Mouse (Mus musculus) small intestine, adult 2 months (tissue): Measurements from ENCODE around the gene Btnl4. TPM values are rescaled to one million over a fixed set of nuclear protein-coding genes. Genes with fewer than 3 reads are reported as not detected.
"Not testable (repeated sequence)": the region's sequence is repeated elsewhere in the genome, so short reads cannot be mapped to it uniquely, and the experiment has no call there.

Experiments used
- H3K27ac ChIP-seq: fragments of 200-500 bp; 2 replicates; pipeline ENCODE4 v1.5.1; 2012; ENCODE audit warnings: low read depth, low read length, control low read depth, inconsistent platforms; ENCODE audit not compliant: insufficient read depth
- H3K27me3 ChIP-seq: fragments of 200-500 bp; 2 replicates; pipeline ENCODE4 v1.6.1; 2012; ENCODE audit warnings: mild to moderate bottlenecking, moderate library complexity, low read length, inconsistent platforms; ENCODE audit not compliant: control insufficient read depth, insufficient read depth
- H3K36me3 ChIP-seq: fragments of 200-500 bp; 2 replicates; pipeline ENCODE4 v1.6.1; 2012; ENCODE audit warnings: mild to moderate bottlenecking, low read length, control low read depth, inconsistent platforms; ENCODE audit not compliant: control insufficient read depth, insufficient read depth
- H3K4me1 ChIP-seq: fragments of 200-500 bp; 2 replicates; pipeline ENCODE4 v1.6.1; 2012; ENCODE audit warnings: low read length, inconsistent platforms, mixed read lengths; ENCODE audit not compliant: control insufficient read depth, insufficient read depth, insufficient read length
- H3K4me3 ChIP-seq: fragments of 200-500 bp; 2 replicates; pipeline ENCODE4 v1.5.1; 2012; ENCODE audit warnings: low read depth, mild to moderate bottlenecking, control low read depth, inconsistent platforms, low read length, moderate library complexity
- CTCF ChIP-seq: fragments of 200-500 bp; IDR thresholded peaks from 2 replicates; pipeline ENCODE4 v1.5.1; 2012; ENCODE audit warnings: low read depth, mild to moderate bottlenecking, control low read depth, inconsistent platforms, low read length, moderate library complexity, mixed read lengths; ENCODE audit not compliant: insufficient replicate concordance, insufficient read length; ENCODE audit errors: extremely low read depth
- POLR2A ChIP-seq: fragments of 200-500 bp; IDR thresholded peaks from 2 replicates; pipeline ENCODE4 v1.6.1; 2012; ENCODE audit warnings: low read depth, mild to moderate bottlenecking, control low read depth, inconsistent platforms, low read length, moderate library complexity
- WGBS: fragments of 180-500 bp; shearing (Covaris S2); methylation state at CpG from one replicate; pipeline ENCODE4 v1.1.7; 2018; 5-methylcytosine and 5-hydroxymethylcytosine counted together
- polyA plus RNA-seq: library from polyadenylated mRNA; depleted of rRNA; stranded (reverse); fragments of >200 nt; gene quantifications from 2 replicates; pipeline ENCODE4 v1.2.3, GENCODE M21; 2012; rRNA removed

The Btnl4 gene
- polyA plus RNA-seq = 19.3 and 61.4 TPM in 2 replicates

DNA sequence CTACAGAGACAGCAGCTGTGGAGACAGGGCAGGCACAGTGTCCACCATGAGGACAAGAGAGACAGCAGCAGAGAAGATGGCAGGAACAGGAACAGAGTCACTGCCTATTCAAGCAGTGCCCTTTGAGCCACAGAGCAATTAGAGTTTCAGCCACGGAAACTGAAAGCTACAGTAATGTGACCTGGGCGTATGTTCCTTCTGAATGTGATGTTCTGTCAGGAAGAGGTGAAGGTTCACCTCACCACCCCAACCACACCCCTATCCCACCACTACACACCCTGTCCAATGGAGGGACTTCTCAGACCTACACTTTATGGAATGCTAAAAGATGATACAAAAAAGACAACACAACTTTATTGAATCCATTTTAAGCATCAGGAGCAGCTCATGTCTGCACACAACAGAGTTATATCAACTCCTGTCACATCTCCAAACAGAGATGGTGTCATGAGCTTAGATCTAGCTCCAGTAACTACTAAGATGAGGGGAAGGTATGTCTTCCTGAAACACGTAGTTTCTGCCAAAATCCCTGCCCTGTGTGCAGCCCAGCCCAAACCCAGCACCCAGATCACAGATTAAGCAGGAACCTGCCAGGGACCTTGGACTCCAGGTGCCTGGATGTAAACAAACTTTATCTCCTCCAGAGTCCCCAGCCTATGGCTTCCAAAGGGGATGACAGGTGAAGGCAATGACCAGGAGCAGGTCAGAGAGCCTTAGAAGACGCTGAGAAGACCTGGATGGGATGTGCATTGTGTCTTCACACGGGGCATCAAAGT is at the start of gene Btnl4:
Btnl4 (minus strand) TSS at position 81 of the 776 bp plus-strand sequence.
- Histone ChIP-seq H3K27ac (peak within 1 kb of the TSS; percentile 92), H3K4me3 (peak within 1 kb of the TSS; percentile 82), H3K36me3 (peaks cover 15% of the 10 kb centered on the region)
- WGBS = 23% methylated on average over 5 of the region's 5 CpGs
- not testable (repeated sequence) for H3K27me3 ChIP-seq, H3K4me1 ChIP-seq

DNA sequence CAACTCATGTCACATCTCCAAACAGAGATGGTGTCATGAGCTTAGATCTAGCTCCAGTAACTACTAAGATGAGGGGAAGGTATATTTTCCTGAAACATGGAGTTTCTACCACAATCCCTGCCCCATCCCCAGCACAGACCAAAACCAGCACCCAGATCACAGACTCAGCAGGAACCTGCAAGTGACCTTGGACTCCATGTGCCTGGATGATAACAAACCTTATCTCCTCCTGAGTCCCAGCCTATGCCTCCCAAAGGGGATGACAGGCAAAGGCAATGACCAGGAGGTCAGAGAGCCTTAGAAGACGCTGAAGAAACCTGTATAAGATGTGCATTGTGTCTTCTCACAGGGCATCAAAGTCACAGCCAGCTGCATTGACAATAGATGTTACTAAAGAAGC is 41.9 kb upstream of the Btnl4 start:
- Histone ChIP-seq H3K27me3 (no peaks in the 10 kb centered on the region), H3K4me1 (peaks cover 3% of the 10 kb centered on the region), H3K36me3 (peaks cover 25% of the 10 kb centered on the region), H3K4me3 (no peak overlapping the region), H3K27ac (peak overlapping the region; percentile 94)
- 25% methylated on average over 1 of the region's 1 CpGs for WGBS
- no peak for TF ChIP-seq CTCF
- no peak for TF ChIP-seq POLR2A

DNA sequence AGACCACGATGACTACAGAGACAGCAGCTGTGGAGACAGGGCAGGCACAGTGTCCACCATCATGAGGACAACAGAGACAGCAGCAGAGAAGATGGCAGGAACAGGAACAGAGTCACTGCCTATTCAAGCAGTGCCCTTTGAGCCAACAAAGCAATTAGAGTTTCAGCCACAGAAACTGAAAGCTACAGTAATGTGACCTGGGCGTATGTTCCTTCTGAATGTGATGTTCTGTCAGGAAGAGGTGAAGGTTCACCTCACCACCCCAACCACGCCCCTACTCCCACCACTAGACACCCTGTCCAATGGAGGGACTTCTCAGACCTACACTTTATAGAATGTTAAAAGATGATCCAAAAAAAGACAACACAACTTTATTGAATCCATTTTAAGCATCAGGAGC is 41.5 kb upstream of the Btnl4 start:
- H3K4me3 ChIP-seq = peak overlapping the region; percentile 69
- H3K27ac ChIP-seq = peak overlapping the region; percentile 97
- H3K4me1 ChIP-seq, H3K27me3 ChIP-seq: not testable (repeated sequence)
- peaks cover 30% of the 10 kb centered on the region for H3K36me3 ChIP-seq
- WGBS = 27% methylated on average over 3 of the region's 3 CpGs
- TF ChIP-seq POLR2A = peak; percentile 37; the same call in 1 of the 2 replicates

DNA sequence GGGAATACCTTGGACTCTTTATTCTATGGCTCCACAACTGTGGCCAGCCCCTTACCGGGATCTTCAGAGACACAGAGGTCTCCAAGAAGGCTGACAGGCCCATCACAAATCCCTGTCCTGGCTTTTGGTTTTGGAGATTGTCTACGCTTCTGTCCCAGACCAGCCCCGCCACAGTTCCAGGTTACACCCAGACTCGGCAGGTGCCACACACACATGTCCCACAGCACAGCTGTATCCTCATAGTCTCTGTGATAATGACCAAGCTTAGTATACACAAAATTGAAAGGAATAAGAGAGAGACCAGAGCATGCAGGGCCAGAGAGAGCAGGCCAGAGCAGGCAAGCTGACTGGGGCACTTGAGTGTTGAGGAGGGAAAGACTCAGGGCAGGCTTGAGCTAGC is 40.7 kb upstream of the Btnl4 start:
- TF ChIP-seq POLR2A = no peak
- 33% methylated on average over 4 of the region's 4 CpGs for WGBS
- H3K4me3 ChIP-seq = peak overlapping the region; percentile 69
- peak overlapping the region; percentile 97 for H3K27ac ChIP-seq
- H3K27me3 ChIP-seq = no peaks in the 10 kb centered on the region
- H3K36me3 ChIP-seq = peaks cover 36% of the 10 kb centered on the region
- peaks cover 5% of the 10 kb centered on the region for H3K4me1 ChIP-seq

DNA sequence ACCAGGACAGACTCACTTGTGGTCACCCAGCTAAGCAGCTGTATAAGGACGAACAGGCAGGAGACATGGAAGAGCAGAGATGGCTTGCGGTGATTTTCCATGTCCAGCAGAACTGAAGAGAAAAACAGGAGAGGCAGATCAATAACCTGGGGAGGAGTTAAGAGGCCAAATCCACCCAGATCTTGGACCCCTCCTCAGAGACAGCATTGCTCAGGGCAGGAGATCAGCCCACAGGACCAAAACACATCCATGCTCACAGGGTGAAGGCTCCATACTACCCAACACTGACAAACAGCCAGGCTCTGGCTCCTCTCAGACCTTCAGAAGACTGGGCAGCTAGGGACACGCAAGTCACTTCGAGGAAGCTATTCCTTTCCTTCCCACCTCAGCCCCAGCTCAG is 40.1 kb upstream of the Btnl4 start, which contains the start of gene Btnl6:
Btnl6 (minus strand) TSS at position 101 of the 400 bp plus-strand sequence.
- H3K27me3 ChIP-seq = no peaks in the 10 kb centered on the region
- H3K4me3 ChIP-seq = peak within 1 kb of the TSS; percentile 69
- WGBS = 60% methylated on average over 4 of the region's 4 CpGs
- H3K4me1 ChIP-seq = peaks cover 5% of the 10 kb centered on the region
- H3K36me3 ChIP-seq = peaks cover 40% of the 10 kb centered on the region
- TF ChIP-seq POLR2A = no peak
- TF ChIP-seq CTCF = no peak
- peak within 1 kb of the TSS; percentile 97 for H3K27ac ChIP-seq

DNA sequence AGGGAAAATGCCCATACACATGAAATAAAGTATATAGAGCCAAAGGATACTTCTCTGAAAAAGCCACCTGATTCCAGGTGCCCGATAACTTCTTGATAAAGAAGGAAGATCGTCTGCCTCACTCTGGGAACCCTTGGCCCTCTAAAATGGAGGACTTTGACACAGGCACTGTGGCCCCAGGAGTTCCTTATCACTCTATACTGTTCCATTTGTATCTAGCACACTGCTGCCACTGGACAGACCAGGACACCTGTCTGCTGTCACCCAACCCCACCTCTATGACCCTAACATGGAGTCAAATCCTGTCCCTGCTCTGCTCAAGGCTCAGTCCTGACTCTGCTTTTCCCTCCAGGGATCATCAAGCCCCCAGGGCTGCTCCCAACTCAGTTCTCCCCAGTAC is 39.4 kb upstream of the Btnl4 start:
- peaks cover 5% of the 10 kb centered on the region for H3K4me1 ChIP-seq
- TF ChIP-seq CTCF (no peak), POLR2A (no peak; the same call in 1 of the 2 replicates)
- H3K4me3 ChIP-seq = peak overlapping the region; percentile 69
- peaks cover 47% of the 10 kb centered on the region for H3K36me3 ChIP-seq
- H3K27me3 ChIP-seq = no peaks in the 10 kb centered on the region
- peak overlapping the region; percentile 97 for H3K27ac ChIP-seq
- 21% methylated on average over 2 of the region's 2 CpGs for WGBS

DNA sequence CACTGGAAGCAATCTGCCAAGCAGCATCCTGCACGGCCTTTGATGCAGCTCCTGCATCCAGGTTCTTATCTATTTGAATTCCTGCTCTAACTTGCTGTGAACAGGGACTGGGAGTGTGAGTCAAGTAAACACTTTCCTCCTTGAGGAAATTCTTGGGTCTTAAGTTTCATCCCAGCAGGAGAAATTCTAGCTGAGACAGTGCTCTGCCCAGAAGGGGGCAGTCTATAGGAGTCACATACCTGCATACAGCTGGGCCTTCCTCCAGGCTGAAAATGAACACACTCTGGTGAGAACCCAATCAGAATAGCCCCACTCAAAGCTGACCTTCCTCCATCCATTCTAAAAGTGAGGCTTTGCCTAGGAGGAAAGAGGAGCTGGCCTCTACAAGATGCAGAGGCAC is 34.6 kb upstream of the Btnl4 start:
- not testable (repeated sequence) for H3K4me3 ChIP-seq, H3K27ac ChIP-seq, H3K4me1 ChIP-seq, H3K27me3 ChIP-seq
- WGBS = 56% methylated on average over 1 of the region's 1 CpGs
- peaks cover 77% of the 10 kb centered on the region for H3K36me3 ChIP-seq

DNA sequence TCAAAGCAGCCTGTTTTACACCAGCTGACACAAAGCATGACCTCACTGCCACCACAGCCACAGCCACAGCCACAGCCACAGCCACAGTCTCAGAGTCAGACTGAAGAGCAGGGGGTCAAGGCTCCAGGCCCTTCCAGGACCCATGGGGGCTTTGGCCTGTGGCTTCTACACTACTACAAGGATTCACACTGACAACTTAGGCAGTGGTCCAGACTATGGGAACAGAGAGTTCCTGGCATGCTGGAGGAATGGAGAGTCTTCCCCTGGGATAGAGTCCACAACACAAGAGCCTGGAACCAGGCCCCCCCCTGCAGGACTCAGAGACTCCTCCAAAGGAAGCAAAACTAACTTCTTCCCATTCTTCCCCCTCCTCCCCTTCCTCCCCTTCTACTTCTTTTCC is 30.5 kb upstream of the Btnl4 start:
- Histone ChIP-seq H3K4me3 (no peak overlapping the region), H3K4me1 (no peaks in the 10 kb centered on the region), H3K36me3 (peaks cover 47% of the 10 kb centered on the region), H3K27me3 (no peaks in the 10 kb centered on the region), H3K27ac (no peak overlapping the region)
- TF ChIP-seq POLR2A (no peak), CTCF (no peak)

DNA sequence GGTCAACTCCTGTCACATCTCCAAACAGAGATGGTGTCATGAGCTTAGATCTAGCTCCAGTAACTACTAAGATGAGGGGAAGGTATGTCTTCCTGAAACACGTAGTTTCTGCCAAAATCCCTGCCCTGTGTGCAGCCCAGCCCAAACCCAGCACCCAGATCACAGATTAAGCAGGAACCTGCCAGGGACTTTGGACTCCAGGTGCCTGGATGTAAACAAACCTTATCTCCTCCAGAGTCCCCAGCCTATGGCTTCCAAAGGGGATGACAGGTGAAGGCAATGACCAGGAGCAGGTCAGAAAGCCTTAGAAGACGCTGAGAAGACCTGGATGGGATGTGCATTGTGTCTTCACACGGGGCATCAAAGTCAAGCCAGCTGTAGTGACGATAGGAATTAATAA is 20.6 kb upstream of the Btnl4 start:
- WGBS = 9% methylated on average over 4 of the region's 4 CpGs
- H3K4me1 ChIP-seq, H3K27me3 ChIP-seq, H3K4me3 ChIP-seq: not testable (repeated sequence)
- peak overlapping the region; percentile 89 for H3K27ac ChIP-seq
- peaks cover 22% of the 10 kb centered on the region for H3K36me3 ChIP-seq

DNA sequence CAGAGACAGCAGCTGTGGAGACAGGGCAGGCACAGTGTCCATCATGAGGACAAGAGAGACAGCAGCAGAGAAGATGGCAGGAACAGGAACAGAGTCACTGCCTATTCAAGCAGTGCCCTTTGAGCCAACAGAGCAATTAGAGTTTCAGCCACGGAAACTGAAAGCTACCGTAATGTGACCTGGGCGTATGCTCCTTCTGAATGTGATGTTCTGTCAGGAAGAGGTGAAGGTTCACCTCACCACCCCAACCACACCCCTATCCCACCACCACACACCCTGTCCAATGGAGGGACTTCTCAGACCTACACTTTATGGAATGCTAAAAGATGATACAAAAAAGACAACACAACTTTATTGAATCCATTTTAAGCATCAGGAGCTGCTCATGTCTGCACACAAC is 20.2 kb upstream of the Btnl4 start:
- WGBS = 18% methylated on average over 3 of the region's 3 CpGs

More for the DNA sequence above, 20.2 kb upstream of the Btnl4 start:
- Histone ChIP-seq H3K27ac (peak overlapping the region; percentile 96), H3K4me3 (peak overlapping the region; percentile 81), H3K36me3 (peaks cover 26% of the 10 kb centered on the region)
- not testable (repeated sequence) for H3K27me3 ChIP-seq, H3K4me1 ChIP-seq
